Comparison of ENCODE assay signal across 9 mouse cellular contexts in genomic region chr4:32387479-32388240, GRCm38 (mm10).
A peak's percentile ranks its signal among the peaks of the same experiment; 100 is the strongest.
DNase-seq lines count a peak whose midpoint lies in the region; ATAC-seq lines count a peak whose summit lies in the region.
"Had no signal": no experiment of that assay in that cellular context is flagged by ENCODE, and none has a peak within 500 bp of the region (broad histone marks: within the 10 kb centered on the region; RNA-seq: fewer than 3 reads in every experiment).

No protein-coding gene starts in this region.

- H3K4me2 ChIP-seq in heart, embryonic 13.5 days = peak overlapping the region; percentile 32

- 21% methylated on average over 11 of the region's 11 CpGs for WGBS in heart, embryonic 13.5 days
- WGBS in large intestine, adult 2 months = 27% methylated on average over 11 of the region's 11 CpGs

- H3K9ac ChIP-seq in heart, embryonic 13.5 days = peak overlapping the region; percentile 34; the same call in 1 of the 2 replicates

- peak overlapping the region; percentile 1; the same call in 1 of the 2 replicates for H3K27ac ChIP-seq in brown adipose tissue, adult 24 weeks (replicated peaks; ENCODE audit: low read depth, low read length)
- H3K27ac ChIP-seq in heart, embryonic 13.5 days (replicated peaks) = peak overlapping the region; percentile 74

- peak; percentile 57 to 81 for DNase-seq in frontal cortex, postnatal 10 days (ENCODE audit: low spot score in 2 of 2)
- DNase-seq in frontal cortex, postnatal 25 days (ENCODE audit: low spot score in 2 of 2) = no peak
- peak; percentile 46 for DNase-seq in A20 (ENCODE audit: low read depth, low spot score)
- peak; percentile 11 for DNase-seq in large intestine, adult 2 months (ENCODE audit: low read depth, low spot score)
- DNase-seq in thymus, postnatal 36 days = peak; percentile 71 to 79

- H3K36me3 ChIP-seq in heart, embryonic 13.5 days = 0 out of 2 replicates have a peak, but pooled peaks cover 5% of the 10 kb centered on the region

- no peak overlapping the region for H3K4me3 ChIP-seq in brown adipose tissue, adult 24 weeks (ENCODE audit: insufficient read depth, low read depth, low read length)
- no peak overlapping the region for H3K4me3 ChIP-seq in heart, embryonic 13.5 days

- no peaks in the 10 kb centered on the region for H3K9me3 ChIP-seq in heart, embryonic 13.5 days

- peak; percentile 37; the same call in 1 of the 2 replicates for ATAC-seq in heart, embryonic 13.5 days (ENCODE audit: extremely low read depth, insufficient number of reproducible peaks, low FRiP score, low TSS enrichment)
- peak; percentile 73 for ATAC-seq in megakaryocyte-erythroid progenitor cell, adult 5-6 weeks (replicated peaks; ENCODE audit: low FRiP score, low TSS enrichment, poor library complexity, severe bottlenecking)
- ATAC-seq: Patski had no signal

- no peaks in the 10 kb centered on the region for H3K27me3 ChIP-seq in heart, embryonic 13.5 days (replicated peaks)
- H3K27me3 ChIP-seq: Patski had no signal

- H3K4me1 ChIP-seq in brown adipose tissue, adult 24 weeks (ENCODE audit: control insufficient read depth, insufficient read depth, insufficient read length, low read length) = peaks cover 13% of the 10 kb centered on the region; the same call in 1 of the 2 replicates
- H3K4me1 ChIP-seq in heart, embryonic 13.5 days = peaks cover 49% of the 10 kb centered on the region

Comparison
In these comparisons a context has a peak if more than half of its experiments do, and no peak if none do; other contexts are left out.
1. DNase-seq: peak in frontal cortex, postnatal 10 days (2 of 2), A20 (single experiment), large intestine, adult 2 months (single experiment) and thymus, postnatal 36 days (2 of 2); none in frontal cortex, postnatal 25 days (0 of 2).